Mouse (Mus musculus): ENCODE measurements at regions not wholly inside any gene's neighbourhood (a gene's known extent, or its start where the extent isn't known, plus 50 kb on each side); places are given as distances from the start of the nearest gene placed in this dataset.

DNA sequence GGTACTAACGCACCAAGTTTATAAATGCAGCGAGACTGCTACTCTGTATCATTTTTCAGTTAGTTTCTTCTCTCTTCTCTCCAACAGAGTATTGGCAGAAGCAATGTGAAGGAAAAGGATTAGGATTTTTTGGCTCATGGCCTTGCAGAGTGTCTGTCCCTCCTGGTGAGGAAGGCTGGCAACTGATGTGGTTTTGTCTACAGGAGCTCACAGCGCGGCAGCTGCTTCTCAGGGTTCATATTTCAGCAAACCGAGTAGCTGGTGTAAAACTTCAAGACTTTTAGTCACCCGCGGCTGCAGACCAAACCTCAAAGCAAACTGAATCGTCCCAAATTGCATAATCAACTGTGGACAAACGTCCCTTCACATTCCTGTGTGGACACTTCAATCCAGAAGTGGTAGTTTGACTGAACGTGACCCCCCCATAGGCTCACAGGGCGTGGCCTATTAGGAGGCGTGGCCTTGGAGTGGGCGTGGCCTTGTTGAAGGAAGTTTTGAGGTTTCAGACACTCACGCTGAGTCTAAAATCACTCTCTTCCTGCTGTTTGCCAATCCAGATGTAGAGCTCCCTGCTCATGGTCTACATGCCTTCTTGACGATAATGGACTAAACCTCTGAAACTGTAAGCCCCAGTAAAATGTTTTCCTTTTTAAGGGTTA is 147.7 kb upstream of the Trpc7 start:
- TF ChIP-seq CTCF (IDR thresholded peaks at IDR 0.05; ENCODE audit: low read depth, low read length) (no peak), POLR2A (IDR thresholded peaks at IDR 0.05; ENCODE audit: borderline replicate concordance, low read depth, low read length) (no peak)

Measured in bone marrow macrophage, adult 2 months (primary cell).